Mouse (Mus musculus) liver, adult 2 months (tissue): Measurements from ENCODE around the gene Tcte2. TPM values are rescaled to one million over a fixed set of nuclear protein-coding genes. Genes with fewer than 3 reads are reported as not detected.
A peak's percentile ranks its signal among the peaks of the same experiment; 100 is the strongest.
"Not testable (repeated sequence)": the region's sequence is repeated elsewhere in the genome, so short reads cannot be mapped to it uniquely, and the experiment has no call there.

Experiments
- DNase-seq: peaks from one replicate; pipeline ENCODE4 v3.0.0-alpha.2; 2011; ENCODE audit warnings: low read depth, low spot score; ENCODE audit errors: extremely low read depth
- H3K27ac ChIP-seq: fragments of 200-500 bp; replicated peaks from 2 replicates; pipeline ENCODE4 v1.5.1; 2012; ENCODE audit warnings: low read depth, mild to moderate bottlenecking, control low read depth, inconsistent platforms, low read length; ENCODE audit not compliant: insufficient read depth
- H3K27me3 ChIP-seq: fragments of 200-500 bp; 2 replicates; pipeline ENCODE4 v1.6.1; 2012; ENCODE audit warnings: mild to moderate bottlenecking, moderate library complexity, low read length, inconsistent platforms; ENCODE audit not compliant: control insufficient read depth, insufficient read depth
- H3K36me3 ChIP-seq: fragments of 200-500 bp; 2 replicates; pipeline ENCODE4 v1.6.1; 2012; ENCODE audit warnings: low read length, inconsistent platforms; ENCODE audit not compliant: control insufficient read depth, insufficient read depth
- H3K4me1 ChIP-seq: fragments of 200-500 bp; 2 replicates; pipeline ENCODE4 v1.6.1; 2011; ENCODE audit warnings: low read length; ENCODE audit not compliant: control insufficient read depth, insufficient read depth
- H3K4me3 ChIP-seq: fragments of 200-500 bp; 2 replicates; pipeline ENCODE4 v1.5.1; 2011; ENCODE audit warnings: low read depth, mild to moderate bottlenecking, control low read depth, low read length, moderate library complexity; ENCODE audit not compliant: insufficient read depth
- H3K79me2 ChIP-seq: fragments of 200-500 bp; 2 replicates; pipeline ENCODE4 v1.6.1; 2012; ENCODE audit warnings: inconsistent platforms, mild to moderate bottlenecking, low read length, moderate library complexity; ENCODE audit not compliant: control insufficient read depth, insufficient read depth
- H3K9ac ChIP-seq: fragments of 200-500 bp; 2 replicates; pipeline ENCODE4 v1.6.1; 2012; ENCODE audit warnings: low read depth, mild to moderate bottlenecking, control low read depth, inconsistent platforms, low read length
- CTCF ChIP-seq: fragments of 200-500 bp; IDR thresholded peaks from 2 replicates; pipeline ENCODE4 v1.5.1; 2011; ENCODE audit warnings: low read depth, low read length, control low read depth
- POLR2A ChIP-seq: fragments of 200-500 bp; IDR thresholded peaks from 2 replicates; pipeline ENCODE4 v1.6.1; 2011; ENCODE audit warnings: low read length, control low read depth; ENCODE audit not compliant: insufficient read depth; ENCODE audit errors: extremely low read depth
- WGBS: fragments of 180-500 bp; shearing (Covaris S2); methylation state at CpG from one replicate; pipeline ENCODE4 v1.1.7; 2018; 5-methylcytosine and 5-hydroxymethylcytosine counted together
- polyA plus RNA-seq: library from polyadenylated mRNA; depleted of rRNA; stranded (reverse); fragments of >200 nt; gene quantifications from 2 replicates; pipeline ENCODE4 v1.2.3, GENCODE M21; 2012
- total RNA-seq: library from RNA; depleted of rRNA; stranded (reverse); fragments of >200 nt; gene quantifications from 2 replicates; pipeline ENCODE4 v1.2.3, GENCODE M21; 2014

Tcte2 gene
- total and polyA plus RNA-seq, 2 experiments: 0.94 to 1.5 TPM

DNA sequence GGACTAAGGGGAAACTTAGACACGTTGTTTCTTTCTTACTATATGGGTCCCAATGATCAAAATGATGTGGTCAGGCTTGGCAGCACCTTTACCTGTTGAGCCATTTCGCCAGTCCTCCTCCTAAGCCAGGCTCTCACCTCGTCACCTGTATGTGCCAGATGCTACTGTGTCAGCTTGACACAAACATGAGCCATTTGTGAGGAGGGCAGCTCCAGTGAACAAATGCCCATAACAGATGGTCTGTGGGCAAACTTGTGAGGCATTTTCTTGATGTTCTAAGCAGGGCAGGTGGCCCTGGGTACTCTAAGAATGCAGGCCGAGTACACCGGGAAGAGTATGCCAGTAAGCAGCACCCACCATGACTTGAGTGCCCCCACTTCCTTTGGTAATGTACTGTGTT lies 20.3 kb upstream of the Tcte2 start:
- Histone ChIP-seq H3K4me3 (no peak overlapping the region), H3K27me3 (no peaks in the 10 kb centered on the region), H3K79me2 (peaks cover 35% of the 10 kb centered on the region), H3K36me3 (no peaks in the 10 kb centered on the region), H3K9ac (no peak overlapping the region), H3K27ac (no peak overlapping the region), H3K4me1 (peaks cover 9% of the 10 kb centered on the region)
- DNase-seq: no peak
- WGBS: 90% methylated on average over 5 of the region's 5 CpGs
- no peak for TF ChIP-seq POLR2A
- TF ChIP-seq CTCF: no peak

DNA sequence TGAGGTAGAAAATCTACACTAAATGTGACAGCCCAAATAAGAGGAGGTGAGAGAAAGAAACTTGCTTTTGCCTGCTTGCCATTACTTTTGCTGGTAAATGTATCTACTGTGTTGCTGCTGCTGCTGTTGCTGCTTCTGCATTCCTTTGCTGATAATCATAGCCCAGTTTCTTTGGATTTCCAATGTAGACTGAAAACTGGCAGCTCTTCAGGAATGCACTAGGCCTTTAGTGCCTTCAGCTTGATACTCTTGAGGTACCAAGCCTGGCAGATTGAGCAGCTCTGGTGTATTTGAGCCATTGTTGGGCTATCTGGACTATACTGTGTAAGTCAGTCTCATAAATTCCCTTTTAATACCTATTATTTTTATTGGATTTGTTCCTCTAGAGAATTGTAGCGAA lies 17.2 kb upstream of the Tcte2 start:
- H3K27ac ChIP-seq: no peak overlapping the region
- H3K79me2 ChIP-seq: peaks cover 23% of the 10 kb centered on the region
- no peaks in the 10 kb centered on the region for H3K27me3 ChIP-seq
- no peak overlapping the region for H3K9ac ChIP-seq
- H3K4me1 ChIP-seq: peaks cover 9% of the 10 kb centered on the region
- TF ChIP-seq CTCF (no peak), POLR2A (no peak)
- H3K36me3 ChIP-seq: no peaks in the 10 kb centered on the region
- DNase-seq: no peak
- no peak overlapping the region for H3K4me3 ChIP-seq
- 100% methylated on average over 1 of the region's 1 CpGs for WGBS

DNA sequence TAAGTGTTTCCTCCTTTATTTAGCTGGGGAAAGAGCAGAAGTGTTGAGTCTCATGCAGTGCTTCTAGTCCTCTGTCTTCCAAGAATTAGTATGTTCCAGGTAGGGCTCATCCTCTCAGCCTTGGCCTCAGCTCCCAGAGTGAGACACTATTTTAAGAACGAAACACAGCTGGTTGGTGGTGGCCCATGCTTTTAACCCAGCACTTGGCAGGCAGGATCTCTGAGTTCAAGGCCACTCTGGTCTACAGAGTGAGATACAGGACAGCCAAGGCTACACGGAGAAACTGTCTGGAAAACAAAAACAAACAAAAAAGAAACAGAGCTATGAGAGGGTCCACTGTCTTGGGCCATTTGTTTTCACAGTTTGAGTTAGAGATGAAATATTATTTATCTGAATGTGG lies 16.1 kb upstream of the Tcte2 start:
- no peaks in the 10 kb centered on the region for H3K36me3 ChIP-seq
- no peaks in the 10 kb centered on the region for H3K27me3 ChIP-seq
- 4% methylated on average over 2 of the region's 2 CpGs for WGBS
- H3K4me1 ChIP-seq: peaks cover 11% of the 10 kb centered on the region
- no peak overlapping the region for H3K9ac ChIP-seq
- H3K27ac ChIP-seq: 0 out of 2 replicates have a peak overlapping the region, but pooled peaks have one; percentile 43
- peaks cover 20% of the 10 kb centered on the region for H3K79me2 ChIP-seq
- no peak for TF ChIP-seq POLR2A
- no peak for TF ChIP-seq CTCF
- no peak overlapping the region for H3K4me3 ChIP-seq
- DNase-seq: peak; percentile 66

DNA sequence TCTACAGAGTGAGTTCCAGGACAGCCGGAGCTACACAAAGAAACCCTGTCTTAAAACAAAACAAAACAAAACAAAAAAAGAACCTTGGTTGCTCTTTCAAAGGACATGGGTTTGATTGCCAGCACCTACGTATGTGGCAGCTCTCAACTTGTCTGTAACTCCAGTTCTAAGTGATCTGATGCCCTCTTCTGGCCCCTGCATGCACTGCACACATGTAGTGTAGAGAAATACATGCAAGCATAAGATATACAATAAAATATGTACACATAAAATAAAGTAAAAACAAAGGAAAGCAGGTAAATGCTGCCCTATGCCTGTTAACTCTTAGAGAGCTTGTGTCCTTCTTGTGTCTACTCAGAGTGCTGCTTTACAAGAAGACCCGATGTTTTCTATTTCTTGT lies 7.6 kb upstream of the Tcte2 start:
- Histone ChIP-seq H3K9ac (no peak overlapping the region), H3K36me3 (no peaks in the 10 kb centered on the region), H3K27ac (peak overlapping the region; percentile 72), H3K79me2 (peaks cover 15% of the 10 kb centered on the region), H3K4me3 (no peak overlapping the region), H3K27me3 (no peaks in the 10 kb centered on the region), H3K4me1 (peaks cover 6% of the 10 kb centered on the region)
- 85% methylated on average over 3 of the region's 3 CpGs for WGBS
- no peak for TF ChIP-seq POLR2A
- peak; percentile 33 for TF ChIP-seq CTCF
- DNase-seq: peak; percentile 58

DNA sequence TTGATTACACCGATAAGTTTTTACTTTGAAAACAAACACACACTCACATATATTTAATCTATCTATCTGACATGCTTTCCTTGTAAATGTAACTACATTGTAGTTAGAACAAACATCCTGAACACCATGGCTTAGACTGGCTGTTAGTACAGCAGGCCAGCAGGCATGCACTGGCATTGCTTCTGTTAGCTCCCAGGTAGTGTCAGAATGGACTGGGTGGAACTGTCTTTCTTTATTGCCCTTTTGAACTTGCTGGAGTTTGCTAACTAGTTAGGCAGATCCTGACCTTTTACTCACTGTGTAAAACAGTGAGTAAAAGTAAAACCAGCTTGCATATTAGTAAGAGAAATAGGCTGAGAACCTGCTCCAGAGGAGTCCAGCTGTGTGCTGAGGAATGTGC lies 6.9 kb upstream of the Tcte2 start:
- H3K4me3 ChIP-seq: no peak overlapping the region
- TF ChIP-seq CTCF (no peak; the same call in 1 of the 2 replicates), POLR2A (no peak)
- H3K36me3 ChIP-seq: no peaks in the 10 kb centered on the region
- 26% methylated on average over 1 of the region's 1 CpGs for WGBS
- peak overlapping the region; percentile 72 for H3K27ac ChIP-seq
- peak; percentile 93 for DNase-seq
- H3K79me2 ChIP-seq: peaks cover 15% of the 10 kb centered on the region
- H3K27me3 ChIP-seq: no peaks in the 10 kb centered on the region
- no peak overlapping the region for H3K9ac ChIP-seq
- peaks cover 5% of the 10 kb centered on the region for H3K4me1 ChIP-seq

DNA sequence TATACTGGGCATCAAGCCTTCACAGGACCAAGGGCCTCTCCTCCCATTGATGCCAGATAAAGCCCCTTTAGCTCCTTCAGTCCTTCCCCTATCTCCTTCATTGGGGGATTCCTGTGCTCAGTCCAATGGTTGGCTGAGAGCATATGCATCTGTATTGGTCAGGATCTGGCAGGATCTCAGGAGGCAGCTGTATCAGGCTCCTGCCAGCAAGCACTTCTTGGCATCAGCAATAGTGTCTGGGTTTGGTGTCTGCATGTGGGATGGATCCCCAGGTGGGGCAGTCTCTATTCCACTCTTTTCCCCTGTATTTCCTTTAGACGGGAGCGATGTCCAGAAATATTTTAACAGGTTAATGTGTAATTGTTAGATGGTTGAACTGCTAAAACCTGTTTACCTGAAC lies 3.3 kb upstream of the Tcte2 start:
- 44% methylated on average over 2 of the region's 2 CpGs for WGBS
- not testable (repeated sequence) for H3K4me1 ChIP-seq, DNase-seq

More for the DNA sequence above, 3.3 kb upstream of the Tcte2 start:
- H3K36me3 ChIP-seq, H3K27ac ChIP-seq, H3K4me3 ChIP-seq, H3K9ac ChIP-seq, H3K27me3 ChIP-seq: not testable (repeated sequence)
- peaks cover 20% of the 10 kb centered on the region for H3K79me2 ChIP-seq
